Mouse (Mus musculus): ENCODE measurements around the gene Cdc7. TPM values are rescaled to one million over a fixed set of nuclear protein-coding genes. Genes with fewer than 3 reads are reported as not detected.

Gene Cdc7
- polyA plus RNA-seq, 1 experiment from 2014 or later: 35.0 TPM

- H3K36me3 ChIP-seq (ENCODE audit: control insufficient read depth, insufficient read depth, low read length): no peaks in the 10 kb centered on the region
Observed at GRCm38 (mm10) chr5:107022064-107022428, 57.9 kb downstream of the Cdc7 start.

GRCm38 (mm10) chr5:107023951-107024350, 59.8 kb downstream of the Cdc7 start:
- H3K4me3 ChIP-seq (ENCODE audit: low read depth, low read length): no peak overlapping the region
- 40% methylated on average over 5 of the region's 5 CpGs for WGBS
- no peaks in the 10 kb centered on the region for H3K27me3 ChIP-seq (replicated peaks; ENCODE audit: control insufficient read depth, insufficient read depth, low read length)
- no peaks in the 10 kb centered on the region for H3K36me3 ChIP-seq (ENCODE audit: control insufficient read depth, insufficient read depth, low read length)
- H3K4me2 ChIP-seq (ENCODE audit: low read depth, low read length): 0 out of 2 replicates have a peak overlapping the region, but pooled peaks have one; percentile 12
- H3K9ac ChIP-seq (ENCODE audit: low read depth, low read length): no peak overlapping the region
- peaks cover 30% of the 10 kb centered on the region for H3K4me1 ChIP-seq (ENCODE audit: control insufficient read depth, insufficient read depth, low read length)
- H3K27ac ChIP-seq (replicated peaks; ENCODE audit: low read depth, low read length): peak overlapping the region; percentile 29; the same call in 1 of the 2 replicates
- DNase-seq (ENCODE audit: low spot score) (no peak), ATAC-seq (ENCODE audit: low read depth) (no peak)
- no peaks in the 10 kb centered on the region for H3K9me3 ChIP-seq (ENCODE audit: control insufficient read depth, low read length)

More at GRCm38 (mm10) chr5:107022064-107022428, 57.9 kb downstream of the Cdc7 start:
- DNase-seq (ENCODE audit: low spot score) (no peak), ATAC-seq (ENCODE audit: low read depth) (no peak)
- Histone ChIP-seq H3K9ac (ENCODE audit: low read depth, low read length) (no peak overlapping the region), H3K4me3 (ENCODE audit: low read depth, low read length) (no peak overlapping the region), H3K4me2 (ENCODE audit: low read depth, low read length) (no peak overlapping the region), H3K27me3 (replicated peaks; ENCODE audit: control insufficient read depth, insufficient read depth, low read length) (no peaks in the 10 kb centered on the region), H3K9me3 (ENCODE audit: control insufficient read depth, low read length) (no peaks in the 10 kb centered on the region), H3K27ac (replicated peaks; ENCODE audit: low read depth, low read length) (no peak overlapping the region), H3K4me1 (ENCODE audit: control insufficient read depth, insufficient read depth, low read length) (peaks cover 30% of the 10 kb centered on the region)
- WGBS: 95% methylated on average over 3 of the region's 3 CpGs

DNA sequence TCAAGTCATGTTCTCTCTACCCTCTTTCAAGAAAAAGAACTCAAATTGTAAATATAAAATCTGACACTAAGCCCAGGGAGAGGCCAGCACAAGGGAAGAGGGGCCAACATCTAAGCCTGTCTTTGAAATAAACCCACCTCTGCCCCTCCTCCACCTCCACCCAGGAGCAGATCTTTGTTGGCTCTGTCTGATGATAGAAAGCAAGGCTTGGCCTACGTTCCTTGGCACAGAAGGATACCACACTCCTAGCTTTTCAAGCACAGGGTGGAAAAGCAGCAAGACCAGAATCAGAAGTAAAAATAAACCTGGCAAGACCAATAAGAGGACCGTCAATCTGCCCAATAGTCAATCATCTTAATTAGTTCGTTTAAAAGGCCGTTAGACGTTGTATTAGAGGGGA, 61.2 kb downstream of the Cdc7 start:
- H3K27ac ChIP-seq (replicated peaks; ENCODE audit: low read depth, low read length): no peak overlapping the region
- no peak overlapping the region for H3K9ac ChIP-seq (ENCODE audit: low read depth, low read length)
- no peak overlapping the region for H3K4me2 ChIP-seq (ENCODE audit: low read depth, low read length)
- WGBS: 69% methylated on average over 5 of the region's 5 CpGs
- DNase-seq (ENCODE audit: low spot score) (peak; percentile 39), ATAC-seq (ENCODE audit: low read depth) (no peak)
- H3K27me3 ChIP-seq (replicated peaks; ENCODE audit: control insufficient read depth, insufficient read depth, low read length): no peaks in the 10 kb centered on the region
- no peak overlapping the region for H3K4me3 ChIP-seq (ENCODE audit: low read depth, low read length)
- H3K9me3 ChIP-seq (ENCODE audit: control insufficient read depth, low read length): no peaks in the 10 kb centered on the region
- H3K36me3 ChIP-seq (ENCODE audit: control insufficient read depth, insufficient read depth, low read length): no peaks in the 10 kb centered on the region
- H3K4me1 ChIP-seq (ENCODE audit: control insufficient read depth, insufficient read depth, low read length): peaks cover 22% of the 10 kb centered on the region

- no peak overlapping the region for H3K4me2 ChIP-seq (ENCODE audit: low read depth, low read length)
- no peaks in the 10 kb centered on the region for H3K9me3 ChIP-seq (ENCODE audit: control insufficient read depth, low read length)
- ATAC-seq (ENCODE audit: low read depth): no peak
- 75% methylated on average over 8 of the region's 8 CpGs for WGBS
- H3K4me3 ChIP-seq (ENCODE audit: low read depth, low read length): no peak overlapping the region
- DNase-seq (ENCODE audit: low spot score): no peak
- H3K27ac ChIP-seq (replicated peaks; ENCODE audit: low read depth, low read length): no peak overlapping the region
- no peaks in the 10 kb centered on the region for H3K27me3 ChIP-seq (replicated peaks; ENCODE audit: control insufficient read depth, insufficient read depth, low read length)
- H3K9ac ChIP-seq (ENCODE audit: low read depth, low read length): no peak overlapping the region
- peaks cover 18% of the 10 kb centered on the region for H3K4me1 ChIP-seq (ENCODE audit: control insufficient read depth, insufficient read depth, low read length)
- no peaks in the 10 kb centered on the region for H3K36me3 ChIP-seq (ENCODE audit: control insufficient read depth, insufficient read depth, low read length)
Observed at GRCm38 (mm10) chr5:107025809-107026208, 61.7 kb downstream of the Cdc7 start.

GRCm38 (mm10) chr5:107027616-107028015, 63.5 kb downstream of the Cdc7 start:
- H3K4me3 ChIP-seq (ENCODE audit: low read depth, low read length): no peak overlapping the region
- DNase-seq (ENCODE audit: low spot score) (no peak), ATAC-seq (ENCODE audit: low read depth) (no peak)
- peaks cover 17% of the 10 kb centered on the region for H3K4me1 ChIP-seq (ENCODE audit: control insufficient read depth, insufficient read depth, low read length)
- H3K36me3 ChIP-seq (ENCODE audit: control insufficient read depth, insufficient read depth, low read length): no peaks in the 10 kb centered on the region
- no peak overlapping the region for H3K27ac ChIP-seq (replicated peaks; ENCODE audit: low read depth, low read length)
- WGBS: 86% methylated on average over 6 of the region's 6 CpGs
- H3K27me3 ChIP-seq (replicated peaks; ENCODE audit: control insufficient read depth, insufficient read depth, low read length): no peaks in the 10 kb centered on the region
- no peak overlapping the region for H3K4me2 ChIP-seq (ENCODE audit: low read depth, low read length)
- no peaks in the 10 kb centered on the region for H3K9me3 ChIP-seq (ENCODE audit: control insufficient read depth, low read length)
- H3K9ac ChIP-seq (ENCODE audit: low read depth, low read length): no peak overlapping the region

GRCm38 (mm10) chr5:107028557-107028956, 64.4 kb downstream of the Cdc7 start:
- no peak overlapping the region for H3K27ac ChIP-seq (replicated peaks; ENCODE audit: low read depth, low read length)
- no peak for ATAC-seq (ENCODE audit: low read depth)
- WGBS: 13% methylated on average over 1 of the region's 1 CpGs

DNA sequence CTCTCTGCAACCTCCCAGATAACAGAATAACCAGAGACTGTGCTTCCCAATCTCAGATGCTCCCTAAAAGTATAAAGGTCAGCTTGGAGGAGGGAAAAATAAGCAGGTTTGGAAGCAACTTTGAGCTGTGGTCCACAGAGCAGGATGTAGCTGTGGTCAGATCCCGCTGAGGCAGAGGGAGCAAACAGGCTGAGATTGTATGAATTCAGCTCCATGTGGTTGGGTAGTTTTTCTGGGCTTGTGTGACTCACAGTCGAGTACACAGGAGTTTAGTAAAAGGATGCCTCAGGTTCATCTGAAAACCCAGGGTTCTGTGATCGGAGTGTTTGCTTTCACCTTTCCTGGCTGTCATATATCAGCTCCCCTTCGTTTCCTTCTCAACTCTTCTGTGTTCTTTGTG, 65.7 kb downstream of the Cdc7 start:
- Histone ChIP-seq H3K4me2 (ENCODE audit: low read depth, low read length) (no peak overlapping the region), H3K36me3 (ENCODE audit: control insufficient read depth, insufficient read depth, low read length) (no peaks in the 10 kb centered on the region), H3K9ac (ENCODE audit: low read depth, low read length) (no peak overlapping the region), H3K27me3 (replicated peaks; ENCODE audit: control insufficient read depth, insufficient read depth, low read length) (no peaks in the 10 kb centered on the region), H3K4me1 (ENCODE audit: control insufficient read depth, insufficient read depth, low read length) (peaks cover 6% of the 10 kb centered on the region), H3K4me3 (ENCODE audit: low read depth, low read length) (no peak overlapping the region), H3K27ac (replicated peaks; ENCODE audit: low read depth, low read length) (no peak overlapping the region), H3K9me3 (ENCODE audit: control insufficient read depth, low read length) (no peaks in the 10 kb centered on the region)
- WGBS: 58% methylated on average over 4 of the region's 4 CpGs
- ATAC-seq (ENCODE audit: low read depth) (no peak), DNase-seq (ENCODE audit: low spot score) (no peak)

More at GRCm38 (mm10) chr5:107028557-107028956, 64.4 kb downstream of the Cdc7 start:
- peak; percentile 76 for DNase-seq (ENCODE audit: low spot score)
- no peak overlapping the region for H3K9ac ChIP-seq (ENCODE audit: low read depth, low read length)
- H3K4me2 ChIP-seq (ENCODE audit: low read depth, low read length): no peak overlapping the region
- H3K36me3 ChIP-seq (ENCODE audit: control insufficient read depth, insufficient read depth, low read length): no peaks in the 10 kb centered on the region
- no peaks in the 10 kb centered on the region for H3K27me3 ChIP-seq (replicated peaks; ENCODE audit: control insufficient read depth, insufficient read depth, low read length)
- peaks cover 17% of the 10 kb centered on the region for H3K4me1 ChIP-seq (ENCODE audit: control insufficient read depth, insufficient read depth, low read length)
- no peak overlapping the region for H3K4me3 ChIP-seq (ENCODE audit: low read depth, low read length)
- H3K9me3 ChIP-seq (ENCODE audit: control insufficient read depth, low read length): no peaks in the 10 kb centered on the region

DNA sequence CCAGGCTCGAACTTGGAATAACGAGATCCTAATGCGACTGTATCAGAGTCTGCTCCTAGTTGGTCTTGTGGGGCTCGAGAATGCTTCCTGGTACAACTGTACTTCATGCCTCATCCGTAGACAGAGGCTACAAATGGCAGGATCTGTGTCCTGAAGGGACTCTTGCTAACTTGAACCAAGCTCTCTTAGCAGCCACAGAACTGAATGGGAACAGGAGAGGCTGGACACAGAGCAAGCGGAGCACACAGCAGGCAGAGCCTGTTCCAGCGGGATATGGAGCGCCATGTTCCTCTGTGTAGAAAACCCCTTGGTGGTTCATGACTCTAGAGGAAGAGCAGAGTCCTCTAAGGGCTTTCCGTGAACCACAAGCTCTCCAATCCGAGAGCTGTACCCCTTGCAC, 66.7 kb downstream of the Cdc7 start:
- H3K27ac ChIP-seq (replicated peaks; ENCODE audit: low read depth, low read length): no peak overlapping the region
- H3K4me2 ChIP-seq (ENCODE audit: low read depth, low read length): no peak overlapping the region
- ATAC-seq (ENCODE audit: low read depth) (no peak), DNase-seq (ENCODE audit: low spot score) (no peak)
- 88% methylated on average over 10 of the region's 10 CpGs for WGBS
- no peak overlapping the region for H3K4me3 ChIP-seq (ENCODE audit: low read depth, low read length)
- no peaks in the 10 kb centered on the region for H3K9me3 ChIP-seq (ENCODE audit: control insufficient read depth, low read length)
- H3K36me3 ChIP-seq (ENCODE audit: control insufficient read depth, insufficient read depth, low read length): no peaks in the 10 kb centered on the region
- no peaks in the 10 kb centered on the region for H3K27me3 ChIP-seq (replicated peaks; ENCODE audit: control insufficient read depth, insufficient read depth, low read length)
- peaks cover 8% of the 10 kb centered on the region for H3K4me1 ChIP-seq (ENCODE audit: control insufficient read depth, insufficient read depth, low read length)
- no peak overlapping the region for H3K9ac ChIP-seq (ENCODE audit: low read depth, low read length)
